Mouse (Mus musculus): ENCODE results near the gene Hoxa9.

DNA sequence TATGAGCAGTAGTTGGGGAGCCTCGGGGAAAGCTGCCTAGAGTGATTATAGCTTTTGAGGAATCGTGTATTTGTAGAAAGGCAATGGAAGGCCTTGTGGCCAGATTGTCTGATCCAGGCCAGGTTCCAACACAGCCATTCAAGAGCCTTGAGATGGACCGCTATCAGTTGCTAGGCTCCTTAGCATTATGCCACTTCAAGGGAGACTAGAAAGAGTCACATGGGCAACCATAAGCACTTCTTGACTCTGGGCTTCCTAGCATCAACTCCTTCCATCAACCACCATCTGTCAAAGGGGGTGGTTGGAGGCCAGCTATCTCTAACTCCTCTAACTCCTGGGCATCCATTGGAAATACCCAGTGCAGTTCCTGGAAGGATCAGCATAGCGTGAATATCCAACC, 18.9 kb upstream of the Hoxa9 start:
- TF ChIP-seq POLR2A (IDR thresholded peaks at IDR 0.05; ENCODE audit: borderline replicate concordance, extremely low read depth, low read depth, low read length) (no peak), CTCF (IDR thresholded peaks at IDR 0.05; ENCODE audit: insufficient read depth, low read length) (no peak)

Data from lung, adult 2 months (tissue).